Mouse (Mus musculus) kidney, adult 2 months (tissue): Measurements from ENCODE around the gene Kcnip4. TPM values are rescaled to one million over a fixed set of nuclear protein-coding genes. Genes with fewer than 3 reads are reported as not detected.

Experiments used
- DNase-seq: peaks from one replicate; pipeline ENCODE4 v3.0.0; 2021
- H3K27ac ChIP-seq: fragments of 200-500 bp; 2 replicates; pipeline ENCODE4 v1.5.1; 2012; ENCODE audit warnings: low read depth, low read length, control low read depth, inconsistent platforms; ENCODE audit not compliant: insufficient read depth
- H3K27me3 ChIP-seq: fragments of 200-500 bp; replicated peaks from 2 replicates; pipeline ENCODE4 v1.6.1; 2012; ENCODE audit warnings: mild to moderate bottlenecking, moderate library complexity, low read length, inconsistent platforms; ENCODE audit not compliant: control insufficient read depth, insufficient read depth
- H3K36me3 ChIP-seq: fragments of 200-500 bp; 2 replicates; pipeline ENCODE4 v1.6.1; 2012; ENCODE audit warnings: mild to moderate bottlenecking, moderate library complexity, low read length, inconsistent platforms; ENCODE audit not compliant: control insufficient read depth, insufficient read depth
- H3K4me1 ChIP-seq: fragments of 200-500 bp; 2 replicates; pipeline ENCODE4 v1.6.1; 2011; ENCODE audit warnings: low read length; ENCODE audit not compliant: control insufficient read depth, insufficient read depth
- H3K4me3 ChIP-seq: fragments of 200-500 bp; 2 replicates; pipeline ENCODE4 v1.5.1; 2011; ENCODE audit warnings: mild to moderate bottlenecking, low read depth, low read length, control low read depth; ENCODE audit not compliant: insufficient read depth
- CTCF ChIP-seq: fragments of 200-500 bp; conservative IDR thresholded peaks from 2 replicates; pipeline ENCODE4 v1.5.1; 2011; ENCODE audit warnings: low read depth, mild to moderate bottlenecking, control low read depth, low read length, moderate library complexity, mixed read lengths; ENCODE audit not compliant: insufficient read depth, insufficient read length
- POLR2A ChIP-seq: fragments of 200-500 bp; IDR thresholded peaks from one replicate; pipeline ENCODE4 v1.6.1; 2011; ENCODE audit warnings: low read depth, low read length, control low read depth
- WGBS: fragments of 180-500 bp; shearing (Covaris S2); methylation state at CpG from one replicate; pipeline ENCODE4 v1.1.7; 2018; 5-methylcytosine and 5-hydroxymethylcytosine counted together
- polyA plus RNA-seq: library from polyadenylated mRNA; depleted of rRNA; stranded (reverse); fragments of >200 nt; gene quantifications from 2 replicates; pipeline ENCODE4 v1.2.3, GENCODE M21; 2012

The Kcnip4 gene
- polyA plus RNA-seq, 1 experiment, result 0.13 TPM

DNA sequence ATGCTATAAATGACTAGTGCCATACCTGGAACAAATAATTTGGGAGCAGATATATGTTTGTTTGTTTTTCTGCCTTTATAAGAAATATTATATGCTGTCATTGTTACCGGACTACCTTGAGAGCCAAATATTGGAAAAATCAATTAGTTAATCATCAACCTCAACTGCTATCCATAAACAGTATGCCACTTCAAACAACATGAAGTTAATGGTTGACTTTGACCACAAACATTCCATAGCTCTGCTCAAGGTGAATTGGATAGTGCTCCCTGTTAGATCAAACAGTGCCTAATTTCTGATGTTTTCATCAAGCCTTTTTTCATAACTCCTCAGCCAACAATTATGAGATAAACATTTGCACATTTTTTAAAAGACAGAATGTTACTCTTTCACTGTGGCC, 195.7 kb downstream of the Kcnip4 start:
- Histone ChIP-seq H3K36me3 (no peaks in the 10 kb centered on the region), H3K4me1 (no peaks in the 10 kb centered on the region), H3K4me3 (no peak overlapping the region), H3K27me3 (no peaks in the 10 kb centered on the region), H3K27ac (no peak overlapping the region)
- TF ChIP-seq POLR2A, result no peak
- peak; percentile 13 for DNase-seq
- WGBS, result 37% methylated on average over 1 of the region's 1 CpGs

DNA sequence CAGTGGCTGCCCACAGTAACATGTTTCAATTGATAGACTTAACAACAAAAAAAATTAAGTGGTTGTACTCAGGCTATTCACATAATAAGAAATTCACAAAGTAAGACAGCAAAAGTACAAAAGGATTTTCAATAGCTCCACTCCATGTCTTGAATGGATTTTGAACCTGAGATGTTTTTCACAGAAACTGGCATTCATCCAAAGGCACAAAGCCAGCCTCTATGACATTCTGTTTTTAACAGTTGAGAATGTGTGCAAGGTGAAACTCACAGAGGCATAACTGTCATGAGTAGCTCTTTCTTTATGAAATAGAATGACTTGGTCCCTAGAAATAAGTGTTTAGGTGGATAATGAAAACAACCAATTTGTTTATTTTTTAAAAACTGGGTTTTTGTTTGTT, 206.0 kb downstream of the Kcnip4 start:
- no peaks in the 10 kb centered on the region for H3K4me1 ChIP-seq
- TF ChIP-seq POLR2A (no peak), CTCF (no peak)
- H3K27me3 ChIP-seq, result no peaks in the 10 kb centered on the region
- peak; percentile 66 for DNase-seq
- H3K36me3 ChIP-seq, result no peaks in the 10 kb centered on the region
- H3K4me3 ChIP-seq, result no peak overlapping the region
- no peak overlapping the region for H3K27ac ChIP-seq

DNA sequence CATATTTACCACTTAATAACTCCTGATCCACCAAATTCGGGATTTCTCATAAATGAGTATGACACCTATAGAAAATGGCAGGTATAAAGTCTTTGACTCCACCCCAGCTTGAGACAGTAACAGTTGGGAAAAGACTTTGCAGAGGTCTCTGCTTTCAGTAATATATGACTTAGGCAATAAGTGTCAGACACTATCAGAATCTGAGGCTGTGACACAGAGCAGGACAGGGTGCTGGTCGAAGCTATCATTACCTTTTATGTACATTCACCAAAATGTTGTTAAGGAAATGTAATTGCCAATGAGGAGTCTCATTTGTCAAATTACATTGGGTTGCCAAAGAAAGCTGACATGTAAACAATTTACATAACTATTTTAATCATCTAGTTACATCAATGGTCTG, 206.8 kb downstream of the Kcnip4 start:
- TF ChIP-seq CTCF, result no peak
- TF ChIP-seq POLR2A, result no peak
- H3K27me3 ChIP-seq, result no peaks in the 10 kb centered on the region
- WGBS, result 84% methylated on average over 2 of the region's 2 CpGs
- no peaks in the 10 kb centered on the region for H3K36me3 ChIP-seq
- DNase-seq, result no peak
- H3K4me1 ChIP-seq, result no peaks in the 10 kb centered on the region
- H3K4me3 ChIP-seq, result no peak overlapping the region
- H3K27ac ChIP-seq, result no peak overlapping the region

DNA sequence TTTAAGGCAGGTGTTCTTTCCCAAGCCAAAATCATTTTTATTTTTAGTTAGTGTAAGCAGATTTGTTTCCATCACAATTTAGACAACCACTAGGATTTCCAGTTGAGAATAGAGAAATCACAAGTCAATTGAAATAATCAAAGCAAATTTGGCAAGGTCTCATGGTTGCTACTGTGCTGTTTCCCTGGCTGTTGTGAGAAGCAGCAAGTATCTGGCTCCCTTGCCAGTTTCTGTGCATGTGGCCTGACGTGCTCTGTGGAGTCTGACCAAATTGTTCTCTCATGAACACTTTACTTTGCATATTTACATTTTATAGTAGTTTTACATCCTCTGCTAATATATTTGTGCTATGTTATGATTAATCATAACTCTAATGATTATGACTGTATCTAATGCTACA, 217.9 kb downstream of the Kcnip4 start:
- H3K36me3 ChIP-seq, result no peaks in the 10 kb centered on the region
- H3K4me1 ChIP-seq, result no peaks in the 10 kb centered on the region
- no peaks in the 10 kb centered on the region for H3K27me3 ChIP-seq
- TF ChIP-seq POLR2A (no peak), CTCF (no peak)
- DNase-seq, result no peak
- H3K4me3 ChIP-seq, result no peak overlapping the region
- 74% methylated on average over 1 of the region's 1 CpGs for WGBS
- H3K27ac ChIP-seq, result no peak overlapping the region

DNA sequence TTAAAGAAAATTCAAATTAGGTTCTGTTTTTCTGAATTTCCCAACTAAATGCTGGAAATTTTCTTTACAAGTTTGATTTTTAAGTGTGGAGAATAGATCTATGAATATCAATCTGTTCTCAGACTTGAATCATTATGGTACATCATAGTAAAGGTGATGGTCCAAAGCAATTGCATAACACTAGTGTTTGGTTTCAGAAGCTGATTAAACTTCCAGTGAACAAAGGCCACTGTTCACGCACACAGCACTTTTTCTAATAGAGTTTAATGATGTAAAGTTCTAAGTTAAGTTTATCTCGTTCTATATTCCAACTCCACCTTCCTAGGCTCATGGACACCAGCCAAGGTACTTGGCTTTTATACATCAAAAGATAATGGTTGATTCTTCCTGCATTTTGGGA, 219.4 kb downstream of the Kcnip4 start:
- WGBS, result 62% methylated on average over 2 of the region's 2 CpGs
- Histone ChIP-seq H3K4me1 (no peaks in the 10 kb centered on the region), H3K36me3 (no peaks in the 10 kb centered on the region), H3K4me3 (no peak overlapping the region), H3K27ac (no peak overlapping the region), H3K27me3 (no peaks in the 10 kb centered on the region)
- TF ChIP-seq CTCF, result no peak
- TF ChIP-seq POLR2A, result no peak
- no peak for DNase-seq

DNA sequence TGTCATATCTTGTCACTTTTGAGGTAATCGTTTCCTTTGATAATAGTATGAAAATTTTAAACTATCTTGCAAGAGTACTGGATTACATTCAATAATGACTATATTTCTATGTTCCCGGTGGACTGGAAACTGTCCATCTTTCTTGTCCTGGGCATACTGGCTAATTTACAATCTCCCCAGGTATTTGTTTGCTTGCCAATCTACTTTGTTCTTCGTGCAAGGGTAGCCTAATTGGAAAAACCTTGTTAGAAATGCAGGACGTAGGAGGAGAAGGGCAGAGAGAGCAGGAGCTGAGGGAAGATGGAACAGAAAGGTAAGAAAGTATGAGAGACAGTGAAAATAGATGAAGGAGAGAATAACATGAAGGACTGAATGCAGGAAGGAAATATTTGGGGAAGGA, 226.1 kb downstream of the Kcnip4 start:
- TF ChIP-seq CTCF (no peak), POLR2A (no peak)
- no peaks in the 10 kb centered on the region for H3K4me1 ChIP-seq
- DNase-seq, result no peak
- WGBS, result 65% methylated on average over 4 of the region's 4 CpGs
- H3K27ac ChIP-seq, result no peak overlapping the region
- H3K36me3 ChIP-seq, result no peaks in the 10 kb centered on the region
- no peak overlapping the region for H3K4me3 ChIP-seq
- H3K27me3 ChIP-seq, result no peaks in the 10 kb centered on the region

DNA sequence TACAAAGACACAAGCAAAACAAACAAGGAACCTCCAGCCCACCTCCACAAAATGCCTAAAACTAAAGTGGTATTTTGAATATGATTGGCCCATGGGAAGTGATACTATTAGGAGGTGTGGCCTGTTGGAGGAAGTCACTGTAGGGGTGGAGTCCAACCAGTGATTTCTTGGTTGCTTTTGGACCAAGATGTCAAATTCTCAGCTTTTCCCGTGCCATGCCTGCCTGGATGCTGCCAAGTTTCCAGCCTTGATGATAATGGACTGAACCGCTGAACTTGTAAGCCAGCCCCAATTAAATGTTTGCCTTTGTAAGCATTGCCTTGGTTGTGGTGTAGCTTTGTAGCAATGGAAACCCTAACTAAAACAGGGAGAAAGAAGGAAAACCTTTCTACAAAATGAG, 232.3 kb downstream of the Kcnip4 start:
- no peaks in the 10 kb centered on the region for H3K4me1 ChIP-seq
- WGBS, result 84% methylated on average over 2 of the region's 2 CpGs
- no peaks in the 10 kb centered on the region for H3K36me3 ChIP-seq
- TF ChIP-seq CTCF, result no peak
- no peak for TF ChIP-seq POLR2A
- H3K27ac ChIP-seq, result no peak overlapping the region
- H3K27me3 ChIP-seq, result no peaks in the 10 kb centered on the region
- no peak for DNase-seq
- no peak overlapping the region for H3K4me3 ChIP-seq

DNA sequence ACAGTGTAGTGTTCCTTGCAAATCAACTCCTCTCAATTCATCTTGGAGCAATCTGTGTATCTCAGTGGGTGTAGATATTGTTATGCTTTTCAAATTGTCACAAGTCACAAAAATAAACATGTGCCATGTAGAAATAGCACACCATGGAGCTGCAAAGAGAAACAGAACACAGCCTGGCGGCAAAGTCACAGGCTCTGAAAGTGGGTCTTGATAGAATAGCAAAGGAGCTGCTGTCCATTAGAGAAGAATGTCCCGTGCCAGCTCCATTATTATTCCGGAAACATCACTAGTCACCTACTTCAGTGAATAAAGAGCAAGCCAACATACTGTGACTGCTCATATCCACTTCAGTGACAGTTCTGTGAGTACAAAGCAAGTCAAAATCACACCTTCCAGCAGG, 232.9 kb downstream of the Kcnip4 start:
- no peaks in the 10 kb centered on the region for H3K36me3 ChIP-seq
- no peak for TF ChIP-seq POLR2A
- TF ChIP-seq CTCF, result no peak
- no peak overlapping the region for H3K27ac ChIP-seq
- H3K4me3 ChIP-seq, result no peak overlapping the region
- no peaks in the 10 kb centered on the region for H3K4me1 ChIP-seq
- WGBS, result 85% methylated on average over 3 of the region's 3 CpGs
- no peak for DNase-seq
- H3K27me3 ChIP-seq, result no peaks in the 10 kb centered on the region
